Mouse (Mus musculus) E14TG2a.4 (cell line): ENCODE measurements around the gene Mmp21.
A peak's percentile ranks its signal among the peaks of the same experiment; 100 is the strongest.

Experiments used
- CTCF ChIP-seq: conservative IDR thresholded peaks from 2 replicates; pipeline ENCODE4 v1.5.1; 2014; ENCODE audit warnings: low read length
- NANOG ChIP-seq: IDR thresholded peaks from 2 replicates; pipeline ENCODE4 v1.6.1; 2014; ENCODE audit warnings: borderline replicate concordance, low read length, mixed read lengths
- POU5F1 ChIP-seq: IDR thresholded peaks from 2 replicates; pipeline ENCODE4 v1.6.1; 2014; ENCODE audit warnings: low read length, borderline replicate concordance

DNA sequence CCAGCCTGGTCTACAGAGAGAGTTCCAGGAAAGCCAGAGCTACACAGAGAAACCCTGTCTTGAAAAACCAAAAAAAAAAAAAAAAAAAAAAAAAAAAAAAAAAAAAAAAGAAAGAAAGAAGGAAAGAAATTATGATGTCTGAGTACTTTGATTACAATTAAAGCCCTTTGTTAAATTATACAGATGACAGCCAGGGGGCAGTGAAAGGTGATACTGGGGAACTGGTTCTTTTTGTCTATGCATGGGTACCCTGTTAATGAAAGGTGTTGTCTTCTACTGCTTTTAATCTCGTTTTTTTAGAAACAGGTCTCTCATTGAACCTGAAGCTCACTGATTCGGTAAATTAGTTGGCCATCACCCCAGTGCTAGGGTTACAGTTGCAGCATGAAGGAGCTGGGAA, 27.4 kb upstream of the Mmp21 start:
- peak; percentile 33 for TF ChIP-seq CTCF
- no peak for TF ChIP-seq POU5F1
- TF ChIP-seq NANOG, result no peak
